Mouse (Mus musculus) heart, embryonic 14.5 days (tissue): ENCODE data around the gene Gm9887. TPM values are rescaled to one million over a fixed set of nuclear protein-coding genes. Genes with fewer than 3 reads are reported as not detected.
A peak's percentile ranks its signal among the peaks of the same experiment; 100 is the strongest.
"Not testable (repeated sequence)": the region's sequence is repeated elsewhere in the genome, so short reads cannot be mapped to it uniquely, and the experiment has no call there.

Experiments used
- ATAC-seq: fragments of 200-750 bp; cut with Nextera tagmentation; 2 replicates; pipeline ENCODE4 v1.8.0; 2017; ENCODE audit warnings: low read depth, moderate TSS enrichment; ENCODE audit not compliant: insufficient number of reproducible peaks, insufficient read depth, low FRiP score
- H3K27ac ChIP-seq, 2 experiments: fragments of 200-500 bp in 1 of 2; fragments of 300-500 bp in 1 of 2; sonication (generic) in 1 of 2; replicated peaks in 1 of 2; 2 replicates each; pipeline ENCODE4 v1.5.1; 2012 to 2014; ENCODE audit warnings: low read depth in 2 of 2, low read length in 2 of 2, control low read depth in 1 of 2, mild to moderate bottlenecking in 1 of 2, mixed read lengths in 1 of 2; ENCODE audit not compliant: control insufficient read depth in 1 of 2, insufficient read depth in 1 of 2
- H3K27me3 ChIP-seq: fragments of 300-500 bp; sonication (generic); 2 replicates; pipeline ENCODE4 v1.6.1; 2014; ENCODE audit warnings: mild to moderate bottlenecking, low read length, control low read depth; ENCODE audit not compliant: control insufficient read depth, insufficient read depth
- H3K36me3 ChIP-seq: fragments of 300-500 bp; sonication (generic); 2 replicates; pipeline ENCODE4 v1.6.1; 2014; ENCODE audit warnings: mild to moderate bottlenecking, control low read depth, low read length, mixed read lengths; ENCODE audit not compliant: control insufficient read depth, insufficient read depth
- H3K4me1 ChIP-seq, 2 experiments: fragments of 200-500 bp in 1 of 2; fragments of 300-500 bp in 1 of 2; sonication (generic) in 1 of 2; 2 replicates each; pipeline ENCODE4 v1.6.1; 2012 to 2014; ENCODE audit warnings: low read length in 2 of 2, control low read depth in 1 of 2, mixed read lengths in 1 of 2; ENCODE audit not compliant: control insufficient read depth in 2 of 2, insufficient read depth in 2 of 2
- H3K4me2 ChIP-seq: fragments of 300-500 bp; sonication (generic); 2 replicates; pipeline ENCODE4 v1.6.1; 2014; ENCODE audit warnings: mild to moderate bottlenecking, low read length
- H3K4me3 ChIP-seq, 2 experiments: fragments of 200-500 bp in 1 of 2; fragments of 300-500 bp in 1 of 2; sonication (generic) in 1 of 2; 2 replicates each; pipeline ENCODE4 v1.5.1; 2012 to 2014; ENCODE audit warnings: low read length in 2 of 2, mild to moderate bottlenecking in 2 of 2, control low read depth in 1 of 2, low read depth in 1 of 2, moderate library complexity in 1 of 2; ENCODE audit not compliant: control insufficient read depth in 1 of 2, insufficient read depth in 1 of 2
- H3K9ac ChIP-seq: fragments of 300-500 bp; sonication (generic); 2 replicates; pipeline ENCODE4 v1.6.1; 2014; ENCODE audit warnings: mild to moderate bottlenecking, low read length
- H3K9me3 ChIP-seq: fragments of 300-500 bp; sonication (generic); 2 replicates; pipeline ENCODE4 v1.6.1; 2016; ENCODE audit warnings: low read length, control low read depth; ENCODE audit not compliant: control insufficient read depth
- WGBS: fragments of 180-500 bp; shearing (Covaris S2); extraction: QIAGEN DNeasy Blood & Tissue Kit; methylation state at CpG from one replicate; pipeline ENCODE4 v1.1.7; 2014; 5-methylcytosine and 5-hydroxymethylcytosine counted together
- polyA plus RNA-seq: library from polyadenylated mRNA; unstranded; fragments of >200 nt; fragmentation: Nextera tagmentation; extraction: Ambion mirVana; gene quantifications from 2 replicates; pipeline ENCODE4 v1.2.1, GENCODE M21; 2014

Gm9887 gene
- polyA plus RNA-seq, 1 experiment from 2014 or later: 1.7 TPM

DNA sequence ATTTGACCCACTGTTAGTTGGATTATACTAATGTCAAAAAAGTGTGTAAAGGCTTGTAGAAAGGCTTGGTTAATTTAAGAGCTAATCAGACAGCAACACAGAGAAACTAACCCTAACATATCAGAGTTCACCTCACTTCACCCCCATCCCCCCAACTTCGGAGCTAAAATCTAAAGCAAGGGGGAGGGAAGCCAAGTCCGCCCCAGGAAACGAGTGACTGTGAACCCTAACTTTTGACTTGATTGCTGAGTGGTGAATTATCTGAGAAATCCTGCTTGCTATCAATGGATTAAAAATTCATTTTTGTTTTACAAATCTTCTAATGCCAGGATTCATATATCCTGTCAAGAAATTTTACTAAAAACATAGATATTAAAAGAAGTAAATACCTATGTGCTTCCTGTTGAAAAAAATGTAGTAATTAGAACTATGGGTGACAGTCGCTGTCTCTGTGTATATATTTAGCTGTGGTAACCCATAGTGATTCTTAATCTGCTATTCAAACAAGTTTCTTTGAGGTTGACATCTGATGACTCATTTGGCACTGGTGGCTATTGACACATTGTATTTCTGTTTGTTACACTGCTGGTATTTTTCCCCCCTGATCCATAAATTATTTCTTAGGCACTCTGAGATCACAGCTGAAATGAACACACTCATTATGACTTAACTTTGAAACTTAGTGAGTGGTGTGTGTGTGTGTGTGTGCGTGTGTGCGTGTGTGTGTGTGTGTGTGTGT lies 13.5 kb upstream of the Gm9887 start:
- Histone ChIP-seq H3K4me3 (no peak overlapping the region), H3K27ac (no peak overlapping the region), H3K4me1 (peaks cover 2 to 7% of the 10 kb centered on the region in 2 experiments; a peak in 3 of 4 replicates), H3K4me2 (no peak overlapping the region), H3K36me3 (no peaks in the 10 kb centered on the region), H3K9ac (no peak overlapping the region), H3K9me3 (no peaks in the 10 kb centered on the region), H3K27me3 (no peaks in the 10 kb centered on the region)
- ATAC-seq: no peak
- 69% methylated on average over 6 of the region's 6 CpGs for WGBS

DNA sequence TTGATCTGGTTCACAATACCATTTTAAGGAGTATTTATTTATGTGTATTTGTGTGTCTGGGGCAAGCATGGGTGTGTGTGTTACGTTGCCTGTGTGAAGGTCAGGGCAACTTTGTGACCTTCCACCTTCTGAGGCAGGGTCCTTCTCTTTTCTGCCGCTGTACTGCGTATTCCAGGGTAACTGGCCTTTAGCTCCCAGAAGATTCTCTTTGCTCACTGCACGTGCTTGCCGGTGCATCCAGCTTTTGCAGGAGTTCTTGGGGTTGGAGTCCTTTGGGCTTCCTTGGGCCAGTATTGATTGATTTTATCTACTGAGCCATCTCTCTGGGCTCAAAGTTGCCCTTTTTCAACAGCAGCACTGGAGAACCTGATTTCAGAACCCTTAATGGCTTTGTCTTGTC lies 12.3 kb upstream of the Gm9887 start:
- no peak overlapping the region for H3K4me3 ChIP-seq
- ATAC-seq: no peak
- H3K4me2 ChIP-seq: no peak overlapping the region
- 93% methylated on average over 5 of the region's 5 CpGs for WGBS
- no peak overlapping the region for H3K9ac ChIP-seq
- no peaks in the 10 kb centered on the region for H3K9me3 ChIP-seq
- no peaks in the 10 kb centered on the region for H3K27me3 ChIP-seq
- H3K4me1 ChIP-seq: peaks cover 2 to 7% of the 10 kb centered on the region in 2 experiments; a peak in 3 of 4 replicates
- no peaks in the 10 kb centered on the region for H3K36me3 ChIP-seq
- no peak overlapping the region for H3K27ac ChIP-seq

DNA sequence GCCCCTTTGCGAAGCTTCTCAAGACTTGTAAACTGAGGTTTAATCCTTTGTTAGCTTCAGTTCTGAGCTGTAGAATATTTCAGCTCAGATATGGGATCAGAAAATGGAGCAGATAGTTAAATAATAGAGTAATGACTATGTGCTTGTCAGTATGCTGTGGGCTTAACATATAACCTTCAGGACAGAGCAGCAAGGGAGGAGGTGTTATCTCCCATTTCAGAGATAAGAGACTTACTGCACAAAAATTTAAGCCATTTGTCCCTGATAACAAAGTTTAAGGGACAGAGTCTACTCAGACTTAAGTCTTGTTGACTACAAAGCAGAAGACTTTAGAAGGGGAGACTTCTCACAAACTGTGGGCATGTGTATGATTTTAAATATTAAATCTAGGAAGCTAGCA lies 10.6 kb upstream of the Gm9887 start:
- Histone ChIP-seq H3K27ac (no peak overlapping the region), H3K9ac (no peak overlapping the region), H3K4me1 (peaks cover 4 to 17% of the 10 kb centered on the region in 2 experiments), H3K36me3 (peaks cover 3% of the 10 kb centered on the region; the same call in 1 of the 2 replicates), H3K9me3 (no peaks in the 10 kb centered on the region), H3K4me2 (no peak overlapping the region), H3K4me3 (no peak overlapping the region), H3K27me3 (no peaks in the 10 kb centered on the region)
- 70% methylated on average over 1 of the region's 1 CpGs for WGBS
- ATAC-seq: no peak

DNA sequence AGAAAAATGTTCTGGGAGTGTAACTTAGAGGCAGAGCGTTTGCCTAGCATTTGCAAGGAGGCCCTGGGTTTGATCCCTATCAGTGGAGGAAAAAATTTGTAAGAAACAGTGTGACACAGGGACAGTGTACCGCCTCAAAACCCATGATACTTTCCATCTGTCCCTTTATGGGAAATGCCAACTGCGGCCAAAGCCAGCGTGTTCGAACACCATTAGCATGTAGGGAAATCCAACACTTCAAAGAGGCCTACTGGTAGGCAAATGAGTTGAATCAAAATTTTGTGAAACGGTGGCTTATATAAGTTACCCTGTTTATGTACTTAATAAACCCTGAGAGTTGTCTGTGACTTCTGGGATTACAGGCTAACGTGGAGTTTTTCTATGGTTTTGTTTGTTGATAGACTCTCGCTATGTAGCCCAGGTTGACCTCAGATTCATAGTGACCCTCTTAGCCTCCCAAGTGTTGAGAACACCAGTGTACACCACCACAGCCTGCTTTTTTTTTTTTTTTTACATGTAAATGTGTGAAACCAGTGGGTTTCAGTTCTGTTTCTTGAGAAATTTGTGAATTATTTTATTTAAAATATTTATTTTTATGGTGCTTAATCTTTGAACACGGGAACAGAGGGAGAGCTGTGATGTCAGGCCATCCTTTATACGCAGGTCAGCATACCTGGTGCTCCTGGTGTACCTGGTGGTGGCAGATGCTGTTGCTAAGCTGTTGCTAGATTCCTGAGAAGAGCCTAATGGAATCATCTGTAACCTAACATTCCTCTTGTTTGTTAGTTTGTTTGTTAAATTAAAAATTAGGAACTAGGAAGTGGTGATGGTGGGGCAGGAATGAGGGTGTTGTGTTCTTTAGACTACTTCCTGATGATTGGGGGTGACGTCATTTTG lies 6.5 kb upstream of the Gm9887 start:
- Histone ChIP-seq H3K9me3 (no peaks in the 10 kb centered on the region), H3K27ac (peak overlapping the region; percentile 55 to 59; a peak in 3 of 4 replicates), H3K4me3 (no peak overlapping the region), H3K27me3 (no peaks in the 10 kb centered on the region), H3K36me3 (peaks cover 16% of the 10 kb centered on the region), H3K4me1 (peaks cover 5 to 38% of the 10 kb centered on the region in 2 experiments), H3K9ac (no peak overlapping the region), H3K4me2 (peak overlapping the region; percentile 16; the same call in 1 of the 2 replicates)
- 77% methylated on average over 11 of the region's 11 CpGs for WGBS
- no peak for ATAC-seq

DNA sequence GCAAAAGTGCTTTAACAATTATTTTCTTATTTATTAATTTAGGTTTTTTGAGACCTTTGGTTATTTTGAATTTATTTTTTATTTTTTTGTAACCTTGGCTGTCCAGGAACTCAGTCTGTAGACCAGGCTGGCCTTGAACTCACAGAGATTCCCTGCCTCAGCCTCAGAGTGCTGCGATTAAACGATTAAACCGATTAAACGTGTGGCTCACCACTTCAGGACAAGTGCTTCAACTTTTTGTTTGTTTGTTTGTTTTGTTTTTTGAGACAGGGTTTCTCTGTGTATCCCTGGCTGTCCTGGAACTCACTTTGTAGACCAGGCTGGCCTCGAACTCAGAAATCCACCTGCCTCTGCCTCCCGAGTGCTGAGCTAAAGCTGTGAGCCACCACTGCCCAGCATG lies 5.4 kb upstream of the Gm9887 start:
- not testable (repeated sequence) for H3K27ac ChIP-seq
- 93% methylated on average over 6 of the region's 6 CpGs for WGBS

DNA sequence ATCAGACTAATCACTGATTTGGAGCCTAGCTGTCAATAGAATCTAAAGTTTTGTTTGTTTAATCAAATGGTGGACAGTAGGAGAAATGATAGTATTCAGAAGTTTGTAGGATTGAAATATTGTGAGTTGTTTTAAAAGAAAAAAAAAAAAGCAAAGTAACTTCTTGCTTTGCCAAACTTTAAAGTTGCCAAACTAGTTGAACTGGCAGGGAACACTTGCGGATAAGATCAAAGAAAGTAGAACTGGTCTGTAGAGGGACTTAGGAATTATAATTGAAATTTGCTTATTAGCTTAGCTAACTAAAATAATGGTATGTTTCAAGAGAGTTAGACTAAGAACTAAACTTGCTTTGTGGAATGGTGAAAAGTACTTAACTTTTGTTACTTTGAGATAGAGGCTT lies 4.9 kb upstream of the Gm9887 start:
- no peak overlapping the region for H3K9ac ChIP-seq
- H3K4me3 ChIP-seq: no peak overlapping the region
- H3K36me3 ChIP-seq: peaks cover 26% of the 10 kb centered on the region
- no peaks in the 10 kb centered on the region for H3K9me3 ChIP-seq
- no peak for ATAC-seq
- H3K4me1 ChIP-seq: peaks cover 4 to 33% of the 10 kb centered on the region in 2 experiments
- H3K27me3 ChIP-seq: no peaks in the 10 kb centered on the region
- 92% methylated on average over 1 of the region's 1 CpGs for WGBS
- H3K27ac ChIP-seq: no peak overlapping the region
- H3K4me2 ChIP-seq: no peak overlapping the region

More for the DNA sequence above, 5.4 kb upstream of the Gm9887 start:
- ATAC-seq, H3K4me3 ChIP-seq, H3K9me3 ChIP-seq, H3K27me3 ChIP-seq, H3K4me2 ChIP-seq, H3K9ac ChIP-seq: not testable (repeated sequence)
- Histone ChIP-seq H3K36me3 (peaks cover 26% of the 10 kb centered on the region), H3K4me1 (peaks cover 4 to 36% of the 10 kb centered on the region in 2 experiments)

DNA sequence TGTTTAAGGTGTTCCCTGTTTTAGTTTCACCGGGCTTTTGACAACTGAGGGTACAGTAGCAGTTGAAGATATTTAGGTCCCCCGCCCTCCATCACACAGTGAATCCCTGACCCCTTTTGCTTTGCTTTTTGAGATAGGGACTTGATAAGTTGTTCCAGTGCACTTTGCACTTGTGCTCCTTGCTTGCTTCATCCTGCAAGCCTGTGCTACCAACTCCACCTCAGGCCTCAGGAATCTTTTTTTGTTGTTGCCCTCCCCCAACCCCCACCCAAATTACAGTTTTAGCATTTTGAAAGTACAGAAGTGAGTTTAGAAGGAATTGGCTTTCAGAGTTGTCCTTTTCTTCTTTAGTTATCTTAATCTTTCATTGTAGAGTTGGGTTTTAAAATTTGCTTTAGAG lies 3.9 kb upstream of the Gm9887 start:
- ATAC-seq: no peak

More for the DNA sequence above, 3.9 kb upstream of the Gm9887 start:
- Histone ChIP-seq H3K27me3 (no peaks in the 10 kb centered on the region), H3K9me3 (no peaks in the 10 kb centered on the region), H3K27ac (no peak overlapping the region), H3K4me1 (peaks cover 4 to 33% of the 10 kb centered on the region in 2 experiments), H3K4me2 (0 out of 2 replicates have a peak overlapping the region, but pooled peaks have one; percentile 31), H3K9ac (no peak overlapping the region), H3K4me3 (no peak overlapping the region), H3K36me3 (peaks cover 26% of the 10 kb centered on the region)
- 59% methylated on average over 2 of the region's 2 CpGs for WGBS
